Mouse (Mus musculus) forebrain, embryonic 15.5 days (tissue): Measurements from ENCODE around the gene Mgme1. TPM values are rescaled to one million over a fixed set of nuclear protein-coding genes. Genes with fewer than 3 reads are reported as not detected.

Source experiments
- ATAC-seq: fragments of 200-750 bp; cut with Nextera tagmentation; replicated peaks from 2 replicates; pipeline ENCODE4 v1.8.0; 2017; ENCODE audit warnings: mild to moderate bottlenecking, moderate TSS enrichment, moderate library complexity
- H3K27ac ChIP-seq: fragments of 300-500 bp; sonication (generic); replicated peaks from 2 replicates; pipeline ENCODE4 v1.5.1; 2015; ENCODE audit warnings: mild to moderate bottlenecking, inconsistent platforms
- H3K27me3 ChIP-seq: fragments of 300-500 bp; sonication (generic); 2 replicates; pipeline ENCODE4 v1.6.1; 2015; ENCODE audit warnings: inconsistent platforms
- H3K36me3 ChIP-seq: fragments of 300-500 bp; sonication (generic); 2 replicates; pipeline ENCODE4 v1.6.1; 2015; ENCODE audit warnings: mild to moderate bottlenecking, inconsistent platforms
- H3K4me1 ChIP-seq: fragments of 300-500 bp; sonication (generic); 2 replicates; pipeline ENCODE4 v1.6.1; 2015; ENCODE audit warnings: inconsistent platforms
- H3K4me2 ChIP-seq: fragments of 300-500 bp; sonication (generic); replicated peaks from 2 replicates; pipeline ENCODE4 v1.6.1; 2015; ENCODE audit warnings: mild to moderate bottlenecking, inconsistent platforms
- H3K4me3 ChIP-seq: fragments of 300-500 bp; sonication (generic); 2 replicates; pipeline ENCODE4 v1.5.1; 2015; ENCODE audit warnings: mild to moderate bottlenecking, inconsistent platforms
- H3K9ac ChIP-seq: fragments of 300-500 bp; sonication (generic); replicated peaks from 2 replicates; pipeline ENCODE4 v1.6.1; 2015; ENCODE audit warnings: mild to moderate bottlenecking, inconsistent platforms
- H3K9me3 ChIP-seq: fragments of 300-500 bp; sonication (generic); 2 replicates; pipeline ENCODE4 v1.6.1; 2016; ENCODE audit warnings: inconsistent platforms
- WGBS: fragments of 180-500 bp; shearing (Covaris S2); methylation state at CpG from one replicate; pipeline ENCODE4 v1.1.7; 2015; ENCODE audit warnings: mixed read lengths; 5-methylcytosine and 5-hydroxymethylcytosine counted together
- polyA plus RNA-seq: library from polyadenylated mRNA; unstranded; fragments of >200 nt; fragmentation: Nextera tagmentation; extraction: Ambion mirVana; gene quantifications from 2 replicates; pipeline ENCODE4 v1.2.1, GENCODE M21; 2015

Gene Mgme1
- polyA plus RNA-seq: 10.9 and 12.8 TPM in 2 replicates

GRCm38 (mm10) chr2:144270507-144271420, at the start of gene Mgme1, which contains the start of gene Snx5:
TSS of gene Mgme1 (plus strand) at chr2:144270663.
TSS of gene Snx5 (minus strand) at chr2:144270906.
- H3K4me1 ChIP-seq: peaks cover 41% of the 10 kb centered on the region
- H3K4me3 ChIP-seq: peak within 1 kb of the TSS; percentile 93
- H3K9me3 ChIP-seq: no peaks in the 10 kb centered on the region
- H3K4me2 ChIP-seq: peak within 1 kb of the TSS; percentile 74
- H3K36me3 ChIP-seq: no peaks in the 10 kb centered on the region
- no peaks in the 10 kb centered on the region for H3K27me3 ChIP-seq
- ATAC-seq: peak; percentile 99
- WGBS: under 1% methylated on average over 93 of the region's 93 CpGs
- H3K27ac ChIP-seq: peak within 1 kb of the TSS; percentile 93
- peak within 1 kb of the TSS; percentile 91 for H3K9ac ChIP-seq

GRCm38 (mm10) chr2:144224351-144224750, 46.1 kb upstream of the Mgme1 start:
- H3K36me3 ChIP-seq: no peaks in the 10 kb centered on the region

GRCm38 (mm10) chr2:144226906-144227586, 43.4 kb upstream of the Mgme1 start:
- ATAC-seq: no peak
- no peaks in the 10 kb centered on the region for H3K9me3 ChIP-seq
- no peaks in the 10 kb centered on the region for H3K4me1 ChIP-seq
- 92% methylated on average over 12 of the region's 12 CpGs for WGBS
- no peak overlapping the region for H3K27ac ChIP-seq
- no peaks in the 10 kb centered on the region for H3K27me3 ChIP-seq
- no peak overlapping the region for H3K4me2 ChIP-seq
- no peaks in the 10 kb centered on the region for H3K36me3 ChIP-seq
- no peak overlapping the region for H3K9ac ChIP-seq
- H3K4me3 ChIP-seq: no peak overlapping the region

More at GRCm38 (mm10) chr2:144224351-144224750, 46.1 kb upstream of the Mgme1 start:
- H3K4me3 ChIP-seq: no peak overlapping the region
- no peaks in the 10 kb centered on the region for H3K9me3 ChIP-seq
- no peak overlapping the region for H3K27ac ChIP-seq
- H3K4me2 ChIP-seq: no peak overlapping the region
- H3K9ac ChIP-seq: no peak overlapping the region
- no peaks in the 10 kb centered on the region for H3K27me3 ChIP-seq
- 67% methylated on average over 12 of the region's 12 CpGs for WGBS
- H3K4me1 ChIP-seq: no peaks in the 10 kb centered on the region
- ATAC-seq: no peak

- Histone ChIP-seq H3K4me3 (no peak overlapping the region), H3K4me2 (no peak overlapping the region), H3K27ac (no peak overlapping the region), H3K36me3 (no peaks in the 10 kb centered on the region), H3K9me3 (no peaks in the 10 kb centered on the region), H3K9ac (no peak overlapping the region), H3K4me1 (no peaks in the 10 kb centered on the region), H3K27me3 (no peaks in the 10 kb centered on the region)
- 82% methylated on average over 12 of the region's 12 CpGs for WGBS
- no peak for ATAC-seq
These were observed 41.7 kb upstream of the Mgme1 start for GRCm38 (mm10) chr2:144228521-144229346.

- WGBS: 89% methylated on average over 14 of the region's 14 CpGs
- no peak overlapping the region for H3K27ac ChIP-seq
- no peak overlapping the region for H3K9ac ChIP-seq
- H3K27me3 ChIP-seq: no peaks in the 10 kb centered on the region
- ATAC-seq: no peak
- H3K4me3 ChIP-seq: no peak overlapping the region
- no peaks in the 10 kb centered on the region for H3K36me3 ChIP-seq
- H3K4me1 ChIP-seq: no peaks in the 10 kb centered on the region
- H3K9me3 ChIP-seq: no peaks in the 10 kb centered on the region; the same call in 1 of the 2 replicates
- no peak overlapping the region for H3K4me2 ChIP-seq
These were observed 40.8 kb upstream of the Mgme1 start for GRCm38 (mm10) chr2:144229647-144230046.

- WGBS: 78% methylated on average over 7 of the region's 7 CpGs
- H3K9ac ChIP-seq: no peak overlapping the region
- no peak overlapping the region for H3K27ac ChIP-seq
- H3K36me3 ChIP-seq: no peaks in the 10 kb centered on the region
- no peak overlapping the region for H3K4me2 ChIP-seq
- H3K9me3 ChIP-seq: no peaks in the 10 kb centered on the region; the same call in 1 of the 2 replicates
- no peak overlapping the region for H3K4me3 ChIP-seq
- no peaks in the 10 kb centered on the region for H3K27me3 ChIP-seq
- no peak for ATAC-seq
- no peaks in the 10 kb centered on the region for H3K4me1 ChIP-seq
These were observed 40.0 kb upstream of the Mgme1 start for GRCm38 (mm10) chr2:144230498-144230897.

GRCm38 (mm10) chr2:144231115-144231514, 39.3 kb upstream of the Mgme1 start:
- no peaks in the 10 kb centered on the region for H3K27me3 ChIP-seq
- no peak for ATAC-seq
- H3K4me3 ChIP-seq: no peak overlapping the region
- no peaks in the 10 kb centered on the region for H3K36me3 ChIP-seq
- WGBS: 86% methylated on average over 5 of the region's 5 CpGs
- H3K4me1 ChIP-seq: no peaks in the 10 kb centered on the region
- H3K27ac ChIP-seq: no peak overlapping the region
- no peak overlapping the region for H3K9ac ChIP-seq
- no peaks in the 10 kb centered on the region; the same call in 1 of the 2 replicates for H3K9me3 ChIP-seq
- no peak overlapping the region for H3K4me2 ChIP-seq

GRCm38 (mm10) chr2:144233534-144233933, 36.9 kb upstream of the Mgme1 start:
- no peak overlapping the region for H3K4me2 ChIP-seq
- WGBS: 62% methylated on average over 3 of the region's 3 CpGs
- H3K9me3 ChIP-seq: no peaks in the 10 kb centered on the region; the same call in 1 of the 2 replicates
- H3K4me1 ChIP-seq: no peaks in the 10 kb centered on the region
- no peak overlapping the region for H3K9ac ChIP-seq
- no peak overlapping the region for H3K4me3 ChIP-seq
- H3K27me3 ChIP-seq: no peaks in the 10 kb centered on the region
- no peaks in the 10 kb centered on the region for H3K36me3 ChIP-seq
- no peak for ATAC-seq
- H3K27ac ChIP-seq: no peak overlapping the region

GRCm38 (mm10) chr2:144235776-144236175, 34.7 kb upstream of the Mgme1 start:
- H3K27ac ChIP-seq: no peak overlapping the region
- no peaks in the 10 kb centered on the region for H3K36me3 ChIP-seq
- H3K4me1 ChIP-seq: no peaks in the 10 kb centered on the region
- no peaks in the 10 kb centered on the region; the same call in 1 of the 2 replicates for H3K9me3 ChIP-seq
- WGBS: 91% methylated on average over 3 of the region's 3 CpGs
- no peak for ATAC-seq
- no peak overlapping the region for H3K9ac ChIP-seq
- no peak overlapping the region for H3K4me2 ChIP-seq
- no peak overlapping the region for H3K4me3 ChIP-seq
- H3K27me3 ChIP-seq: no peaks in the 10 kb centered on the region

GRCm38 (mm10) chr2:144236791-144237584, 33.5 kb upstream of the Mgme1 start:
- no peak for ATAC-seq
- Histone ChIP-seq H3K9me3 (no peaks in the 10 kb centered on the region; the same call in 1 of the 2 replicates), H3K4me3 (no peak overlapping the region), H3K4me1 (no peaks in the 10 kb centered on the region), H3K9ac (no peak overlapping the region), H3K4me2 (no peak overlapping the region), H3K27me3 (no peaks in the 10 kb centered on the region), H3K27ac (no peak overlapping the region), H3K36me3 (no peaks in the 10 kb centered on the region)
- WGBS: 69% methylated on average over 9 of the region's 9 CpGs

GRCm38 (mm10) chr2:144238341-144238740, 32.1 kb upstream of the Mgme1 start:
- Histone ChIP-seq H3K4me1 (no peaks in the 10 kb centered on the region), H3K4me3 (no peak overlapping the region), H3K9ac (no peak overlapping the region), H3K36me3 (no peaks in the 10 kb centered on the region), H3K27ac (no peak overlapping the region), H3K27me3 (no peaks in the 10 kb centered on the region), H3K9me3 (no peaks in the 10 kb centered on the region; the same call in 1 of the 2 replicates), H3K4me2 (no peak overlapping the region)
- WGBS: 82% methylated on average over 6 of the region's 6 CpGs
- ATAC-seq: no peak
